Mouse (Mus musculus) MEL (cell line): ENCODE results near the gene Wee1.

Experiments used
- CHD1 ChIP-seq: IDR thresholded peaks from 2 replicates; pipeline ENCODE4 v1.6.1; 2012; ENCODE audit warnings: low read depth, mild to moderate bottlenecking, inconsistent platforms, low read length, improper control_type of control experiment
- CHD2 ChIP-seq: IDR thresholded peaks from 2 replicates; pipeline ENCODE4 v1.6.1; 2011; ENCODE audit warnings: low read length, improper control_type of control experiment
- CTCF ChIP-seq, 3 experiments: IDR thresholded peaks in 2 of 3; conservative IDR thresholded peaks in 1 of 3; 2 replicates each; pipeline ENCODE4 v1.5.1; 2011 to 2012; ENCODE audit warnings: low read length in 3 of 3, low read depth in 2 of 3, mild to moderate bottlenecking in 2 of 3, improper control_type of control experiment in 1 of 3, inconsistent platforms in 1 of 3, mixed read lengths in 1 of 3, moderate library complexity in 1 of 3; ENCODE audit not compliant: control insufficient read depth in 1 of 3, insufficient read depth in 1 of 3, poor library complexity in 1 of 3, severe bottlenecking in 1 of 3
- MAFK ChIP-seq: IDR thresholded peaks from 2 replicates; pipeline ENCODE4 v1.6.1; 2011; ENCODE audit warnings: low read depth, mild to moderate bottlenecking, low read length, improper control_type of control experiment, borderline replicate concordance
- POLR2A ChIP-seq, 2 experiments: IDR thresholded peaks; 2 replicates each; pipeline ENCODE4 v1.6.1; 2011 to 2012; ENCODE audit warnings: low read length in 2 of 2, mild to moderate bottlenecking in 2 of 2, control low read depth in 1 of 2, improper control_type of control experiment in 1 of 2, low read depth in 1 of 2, moderate library complexity in 1 of 2; ENCODE audit not compliant: control insufficient read depth in 1 of 2, insufficient read depth in 1 of 2, poor library complexity in 1 of 2
- POLR2AphosphoS2 ChIP-seq: IDR thresholded peaks from 2 replicates; pipeline ENCODE4 v1.6.1; 2011; ENCODE audit warnings: low read length, improper control_type of control experiment
- TCF12 ChIP-seq: IDR thresholded peaks from 2 replicates; pipeline ENCODE4 v1.6.1; 2014; ENCODE audit warnings: low read depth, mild to moderate bottlenecking, inconsistent platforms, low read length, improper control_type of control experiment, moderate library complexity
- USF1 ChIP-seq: IDR thresholded peaks from 2 replicates; pipeline ENCODE4 v1.6.1; 2014; ENCODE audit warnings: low read depth, mild to moderate bottlenecking, inconsistent platforms, low read length, improper control_type of control experiment, moderate library complexity
- ZC3H11A ChIP-seq: IDR thresholded peaks from 2 replicates; pipeline ENCODE4 v1.6.1; 2012; ENCODE audit warnings: low read depth, mild to moderate bottlenecking, inconsistent platforms, low read length, improper control_type of control experiment

DNA sequence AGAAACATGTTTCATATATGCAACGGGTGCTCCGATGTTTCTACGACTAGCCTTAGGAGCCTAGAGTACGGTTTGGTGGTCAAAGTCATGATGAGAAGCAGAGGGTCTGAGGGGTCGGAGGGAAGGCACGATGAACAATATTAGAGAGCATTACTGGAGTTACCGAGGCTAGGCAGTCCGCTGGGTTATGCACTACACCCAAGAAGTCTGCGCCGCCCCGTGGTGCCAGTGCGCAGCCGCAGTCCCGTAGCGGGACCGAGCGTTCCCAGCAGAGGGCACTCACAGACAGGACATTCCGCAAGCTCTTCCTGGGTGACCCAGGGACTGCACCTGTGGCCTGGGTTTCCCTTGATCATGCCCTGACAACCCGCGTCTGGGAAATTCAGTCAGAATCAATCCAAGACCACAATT lies 42.9 kb downstream of the Wee1 start:
- TF ChIP-seq ZC3H11A (peak; percentile 96), POLR2AphosphoS2 (peak; percentile 96), CHD1 (no peak; the same call in 1 of the 2 replicates), USF1 (no peak), CTCF (IDR thresholded peaks at IDR 0.05 in 2 of 3, conservative IDR thresholded peaks at IDR 0.05 in 1 of 3; ENCODE audit: control insufficient read depth in 1 of 3, insufficient read depth in 1 of 3, low read depth in 2 of 3, low read length in 3 of 3, poor library complexity in 1 of 3, severe bottlenecking in 1 of 3) (peak; percentile 72 to 100 (median 94)), MAFK (no peak), POLR2A (IDR thresholded peaks at IDR 0.05; ENCODE audit: control insufficient read depth in 1 of 2, insufficient read depth in 1 of 2, low read depth in 1 of 2, low read length in 2 of 2, poor library complexity in 1 of 2) (peak; percentile 18 to 93; a peak in 3 of 4 replicates), CHD2 (no peak), TCF12 (peak; percentile 58; the same call in 1 of the 2 replicates)
